Comparison of ENCODE assay signal across 33 mouse cellular contexts in genomic region chr16:56710071-56710470, GRCm38 (mm10).
"Had no signal": no experiment of that assay in that cellular context is flagged by ENCODE, and none has a peak within 500 bp of the region (broad histone marks: within the 10 kb centered on the region; RNA-seq: fewer than 3 reads in every experiment).

No protein-coding gene starts in this region.

- DNase-seq: heart, adult 2 months; heart, postnatal 10 days; heart, postnatal 14 days; heart, postnatal 36 days; heart, postnatal 4 days; kidney, adult 11 months; kidney, adult 18-20 months; kidney, adult 2 months; kidney, adult 8-10 months; kidney, adult 9 months; kidney, postnatal 10 days; kidney, postnatal 14 days; kidney, postnatal 25 days; kidney, postnatal 36 days; kidney, postnatal 4 days; layer of hippocampus, adult 9-11 months; layer of hippocampus, postnatal 36 days had no signal

- H3K4me1 ChIP-seq: heart, embryonic 10.5 days; hindbrain, embryonic 10.5 days; kidney, embryonic 15.5 days had no signal

- H3K9me3 ChIP-seq: heart, embryonic 10.5 days; heart, embryonic 13.5 days; heart, embryonic 15.5 days; hindbrain, embryonic 10.5 days; hindbrain, embryonic 12.5 days; hindbrain, embryonic 13.5 days; hindbrain, embryonic 15.5 days; kidney, embryonic 15.5 days had no signal

- H3K27ac ChIP-seq: heart, adult 2 months; heart, embryonic 10.5 days; heart, embryonic 13.5 days; heart, embryonic 15.5 days; hindbrain, embryonic 10.5 days; hindbrain, embryonic 12.5 days; hindbrain, embryonic 13.5 days; hindbrain, embryonic 14.5 days; hindbrain, embryonic 15.5 days; hindbrain, postnatal 0 days; kidney, embryonic 15.5 days; kidney, postnatal 0 days; layer of hippocampus, adult 2 months had no signal

- ATAC-seq: hindbrain, embryonic 16.5 days; hindbrain, postnatal 0 days; inflammation-experienced regulatory T-cells, adult 6 months had no signal

- H3K4me2 ChIP-seq: heart, embryonic 11.5 days; heart, embryonic 12.5 days; heart, embryonic 13.5 days; heart, embryonic 15.5 days; hindbrain, embryonic 12.5 days; hindbrain, embryonic 13.5 days; hindbrain, embryonic 14.5 days; hindbrain, embryonic 15.5 days; kidney, embryonic 15.5 days had no signal

- H3K9ac ChIP-seq: heart, embryonic 12.5 days; heart, embryonic 13.5 days; heart, embryonic 15.5 days; hindbrain, embryonic 12.5 days; hindbrain, embryonic 13.5 days; hindbrain, embryonic 14.5 days; hindbrain, embryonic 15.5 days; kidney, embryonic 15.5 days had no signal

- H3K27me3 ChIP-seq: heart, embryonic 12.5 days; heart, embryonic 13.5 days; heart, embryonic 15.5 days; hindbrain, embryonic 12.5 days; hindbrain, embryonic 13.5 days; hindbrain, embryonic 15.5 days; kidney, embryonic 15.5 days had no signal

- H3K4me3 ChIP-seq: heart, adult 2 months; heart, embryonic 10.5 days; heart, embryonic 12.5 days; heart, embryonic 13.5 days; heart, embryonic 15.5 days; hindbrain, embryonic 10.5 days; hindbrain, embryonic 12.5 days; hindbrain, embryonic 13.5 days; hindbrain, embryonic 15.5 days; kidney, embryonic 15.5 days; layer of hippocampus, adult 2 months had no signal
